Mouse (Mus musculus): ENCODE data around the gene Zswim3.
"Not testable (repeated sequence)": the region's sequence is repeated elsewhere in the genome, so short reads cannot be mapped to it uniquely, and the experiment has no call there.

Gene Zswim3

DNA sequence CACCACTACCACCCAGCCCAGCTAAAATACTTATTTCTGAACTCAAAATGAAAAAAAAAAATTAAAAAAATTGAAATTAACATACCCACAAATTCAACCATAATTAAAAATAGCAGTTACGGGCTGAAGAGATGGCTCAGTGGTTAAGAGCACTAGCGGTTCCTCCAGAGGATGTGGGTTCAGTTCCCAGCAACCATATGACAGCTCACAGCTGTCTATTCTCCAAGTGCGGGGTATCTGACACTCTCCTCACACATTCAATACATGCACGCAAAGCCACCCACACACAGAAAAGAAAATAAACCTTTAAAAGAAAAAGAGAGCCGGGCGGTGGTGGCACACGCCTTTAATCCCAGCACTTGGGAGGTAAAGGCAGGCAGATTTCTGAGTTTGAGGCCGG lies 45.2 kb downstream of the Zswim3 start:
- DNase-seq (ENCODE audit: low read depth, low spot score) = no peak

DNA sequence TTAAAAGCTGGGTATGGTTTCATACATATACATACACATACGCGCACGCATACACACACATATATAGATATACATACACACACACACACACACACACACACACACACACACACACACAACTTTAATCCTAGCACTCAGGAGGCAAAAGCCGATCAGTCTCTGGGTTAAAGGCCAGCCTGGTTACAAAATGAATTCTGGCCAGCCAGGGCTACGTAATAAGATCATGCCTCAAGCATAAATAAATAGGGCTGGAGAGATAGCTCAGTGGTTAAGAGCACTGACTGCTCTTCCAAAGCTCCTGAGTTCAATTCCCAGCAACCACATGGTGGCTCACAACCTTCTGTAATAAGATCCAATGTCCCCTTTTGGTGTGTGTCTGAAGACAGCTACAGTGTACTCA lies 50.7 kb downstream of the Zswim3 start:
- not testable (repeated sequence) for DNase-seq (ENCODE audit: low read depth, low spot score)

DNA sequence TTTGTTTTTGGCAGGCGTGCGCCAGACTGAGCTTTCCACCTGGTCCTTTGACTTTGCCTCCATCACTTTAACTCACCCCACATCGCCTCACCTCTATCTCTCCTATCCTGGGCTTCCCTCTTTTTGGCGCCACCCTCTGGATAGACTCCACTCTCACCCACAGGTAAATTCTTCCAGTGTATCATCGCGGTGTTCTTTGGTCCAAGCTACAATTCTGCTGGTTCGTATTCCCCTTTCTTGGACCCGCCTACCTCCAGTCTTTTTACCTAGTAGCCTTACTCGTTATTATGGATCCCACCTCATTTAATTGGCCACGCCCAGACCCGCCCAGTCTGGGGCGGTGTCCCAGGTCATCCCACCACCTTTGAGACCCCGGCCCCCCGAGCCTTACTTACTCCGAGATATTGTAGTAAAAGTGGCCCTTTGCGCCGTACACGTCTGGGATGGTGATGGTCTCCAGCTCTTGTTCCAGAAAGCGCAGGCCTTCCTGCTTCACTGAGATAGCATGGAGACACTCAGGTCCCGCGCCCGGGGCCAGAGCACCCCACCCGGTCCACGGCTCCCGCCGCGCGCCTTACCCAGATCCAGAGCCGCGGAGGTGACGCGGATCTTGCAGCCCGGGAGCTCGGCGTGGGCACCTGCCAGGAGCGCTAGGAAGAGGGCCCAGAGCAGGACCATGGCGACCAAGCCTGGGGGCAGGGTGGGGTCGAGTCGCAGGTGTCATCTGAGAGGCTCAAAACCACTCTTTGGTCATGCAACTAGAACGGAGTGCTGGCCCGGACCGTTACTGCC lies 51.6 kb downstream of the Zswim3 start:
- DNase-seq (ENCODE audit: low read depth, low spot score) = no peak

DNA sequence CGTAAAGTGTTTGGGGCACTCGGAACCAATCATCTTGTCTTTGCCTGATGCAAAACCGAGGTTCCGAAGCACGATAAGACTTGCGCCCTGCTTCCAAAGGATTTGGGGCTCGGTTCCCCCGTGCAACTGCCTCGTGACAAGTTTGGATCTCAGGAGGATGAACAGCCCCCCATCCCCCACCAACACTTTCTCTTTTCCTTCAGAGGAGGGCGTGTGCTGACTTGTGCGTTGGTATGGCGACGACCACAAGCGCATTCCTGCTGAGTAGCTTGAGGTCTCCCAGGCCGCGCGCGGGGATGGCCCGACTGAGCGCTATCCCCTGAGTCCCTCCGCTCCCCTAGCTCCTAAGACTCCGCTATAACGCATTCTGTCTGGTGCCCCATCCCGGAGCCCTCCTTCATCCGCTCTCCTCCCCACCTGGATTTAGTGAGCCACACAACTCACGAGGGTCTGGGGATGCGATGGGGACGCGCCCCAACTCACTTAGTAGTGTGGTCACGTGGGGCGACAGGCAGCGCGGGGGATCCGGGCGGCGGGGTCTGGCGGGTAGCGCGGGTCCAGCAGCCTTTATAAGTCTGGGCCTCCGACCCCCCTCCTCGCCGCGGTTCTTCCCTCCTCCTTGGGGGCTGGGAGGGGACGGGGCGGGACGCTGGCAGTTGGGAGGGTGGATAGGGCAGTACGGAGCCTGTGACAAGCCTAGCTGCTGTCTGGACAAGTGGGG lies 52.4 kb downstream of the Zswim3 start, which contains the start of gene Pltp:
Gene Pltp, minus strand, starts transcription at position 611 of the 721 bp plus-strand sequence.
- peak; percentile 47 for DNase-seq (ENCODE audit: low read depth, low spot score)

DNA sequence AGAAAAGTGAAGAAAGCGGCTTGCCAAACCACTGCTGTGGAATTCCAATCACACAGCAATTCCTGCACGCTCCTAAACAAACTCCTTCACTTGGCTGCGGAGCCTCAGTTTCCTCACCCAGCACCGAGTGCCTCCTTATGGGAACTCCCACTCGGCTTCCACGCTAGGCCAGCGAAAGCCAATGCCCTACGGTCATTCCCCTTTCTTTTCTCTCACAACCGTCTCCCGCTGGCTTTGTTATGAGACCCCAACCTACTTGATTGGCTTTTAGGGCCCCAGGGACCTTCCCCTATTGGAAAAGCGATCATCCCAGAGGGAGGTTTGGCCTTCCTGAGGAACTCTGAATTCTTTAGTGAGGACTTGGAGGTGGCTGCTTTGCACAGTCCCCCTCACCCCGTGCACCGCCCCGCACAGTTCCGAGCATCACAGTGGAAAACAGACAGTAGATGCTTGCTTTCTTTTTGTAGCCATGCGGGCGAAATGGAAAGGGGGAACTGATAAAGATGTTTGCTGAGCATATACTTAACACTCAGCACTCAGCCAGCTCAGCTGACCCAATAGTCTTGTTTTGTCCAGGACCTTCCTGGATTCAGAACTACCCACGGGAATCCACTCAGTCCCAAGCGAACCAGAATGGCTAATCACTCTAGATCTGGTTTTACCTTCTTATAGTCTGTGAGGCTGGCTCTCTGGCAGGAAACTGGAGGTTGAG lies 53.1 kb downstream of the Zswim3 start:
- no peak for DNase-seq (ENCODE audit: low read depth, low spot score)

DNA sequence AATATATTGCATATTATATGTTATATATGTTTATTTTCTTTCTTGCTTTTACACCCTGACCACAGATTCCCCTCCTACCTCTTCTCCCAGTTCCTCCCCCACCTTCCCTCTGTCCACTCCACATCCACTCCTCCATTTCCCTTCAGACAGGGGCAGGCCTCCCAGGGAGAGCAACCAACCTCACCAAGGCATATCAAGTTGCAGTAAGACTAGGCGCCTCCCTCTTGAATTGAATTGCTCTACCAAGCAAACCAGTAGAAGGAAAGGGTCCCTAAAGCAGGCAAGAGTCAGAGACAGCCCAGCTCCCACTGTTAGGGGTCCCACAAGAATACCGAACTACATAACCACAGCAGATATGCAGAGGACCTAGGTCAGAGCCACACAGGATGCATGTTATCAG lies 54.3 kb downstream of the Zswim3 start:
- DNase-seq (ENCODE audit: low read depth, low spot score) = no peak

DNA sequence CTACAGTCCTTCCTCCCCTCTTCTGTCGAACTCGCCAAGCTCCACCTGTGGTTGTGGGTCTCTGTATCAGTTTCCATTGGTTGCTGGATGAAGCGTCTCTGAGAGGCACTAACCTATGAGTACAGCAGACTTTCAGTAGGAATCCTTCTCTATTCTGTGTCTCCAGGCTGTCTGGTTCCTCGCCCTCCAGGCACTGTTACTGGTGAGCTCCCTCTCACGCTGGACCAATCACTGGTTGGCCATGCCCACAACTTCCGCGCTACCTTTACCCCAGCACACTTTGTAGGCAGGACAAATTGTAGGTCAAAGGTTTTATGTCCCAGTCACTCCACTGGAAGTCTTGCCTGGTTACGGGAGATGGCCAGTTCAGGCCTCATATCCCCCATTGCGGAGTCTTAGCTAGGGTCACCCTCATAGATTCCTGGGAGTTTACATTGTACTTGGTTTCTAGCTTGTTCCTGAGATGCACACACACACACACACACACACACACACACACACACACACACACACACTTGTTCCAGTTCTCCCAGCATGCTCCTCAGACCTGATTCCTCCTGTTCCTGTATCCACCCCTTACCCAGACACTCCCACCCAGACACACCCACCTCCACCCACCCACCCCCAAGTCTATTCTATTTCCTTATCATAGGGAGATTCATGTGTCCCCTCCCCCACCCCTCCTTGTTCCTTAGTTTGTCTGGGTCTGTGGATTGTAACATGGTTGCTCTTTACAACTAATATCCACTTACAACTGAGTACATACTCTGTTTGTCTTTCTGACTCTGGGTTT lies 54.9 kb downstream of the Zswim3 start:
- DNase-seq (ENCODE audit: low read depth, low spot score) = no peak

DNA sequence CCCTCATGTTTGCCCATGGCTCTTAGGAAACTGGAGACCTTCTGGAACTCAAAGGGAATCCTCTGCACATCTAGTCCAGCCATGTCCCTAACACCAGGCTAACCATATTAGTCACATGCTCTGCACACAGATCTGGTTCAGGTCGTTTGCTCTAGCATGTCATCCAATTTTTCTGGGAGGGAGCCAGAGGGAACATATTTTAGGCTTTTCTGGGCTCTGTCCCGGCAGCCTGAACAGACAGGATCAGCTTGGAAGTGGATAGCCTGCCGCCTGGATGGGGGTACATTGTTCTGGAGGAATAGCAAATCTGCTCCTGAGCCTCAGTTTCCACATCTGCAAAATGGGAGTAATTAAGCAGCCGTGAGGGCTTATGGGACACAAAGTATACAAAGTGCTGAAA lies 56.2 kb downstream of the Zswim3 start:
- DNase-seq (ENCODE audit: low read depth, low spot score) = no peak

DNA sequence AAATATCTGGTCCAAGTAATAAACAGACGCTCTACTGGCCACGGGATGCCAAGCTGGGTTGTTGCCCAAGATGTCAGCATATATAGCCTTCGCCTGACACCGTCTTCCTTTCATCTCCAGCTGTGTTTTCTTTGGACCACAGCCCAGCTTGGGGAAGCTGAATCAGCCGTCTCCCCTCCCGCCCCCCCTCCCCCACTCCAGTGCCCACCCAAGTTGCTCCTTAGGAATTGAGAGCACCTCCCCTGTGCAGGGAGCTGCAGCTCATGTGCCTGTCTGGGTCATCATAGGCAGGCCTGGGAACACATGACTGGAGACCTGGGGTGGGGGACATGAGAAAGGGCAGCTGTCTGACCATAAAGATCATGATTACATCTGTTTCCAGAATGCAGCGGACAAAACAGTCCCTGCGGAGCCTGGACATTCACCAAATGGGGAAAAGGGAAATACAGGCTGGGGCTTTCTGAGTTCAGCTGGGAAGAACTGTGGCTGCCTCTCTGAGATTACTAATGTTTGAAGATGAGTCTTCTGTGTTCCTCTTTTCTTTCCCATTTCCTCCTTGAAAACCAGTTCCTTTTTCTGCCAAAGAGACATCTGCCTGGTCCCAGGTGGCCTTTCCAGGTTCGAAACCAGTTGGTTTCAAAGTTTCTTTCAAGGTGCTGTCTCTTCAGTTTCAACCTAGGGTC lies 57.4 kb downstream of the Zswim3 start:
- peak; percentile 49 for DNase-seq (ENCODE audit: low read depth, low spot score)

DNA sequence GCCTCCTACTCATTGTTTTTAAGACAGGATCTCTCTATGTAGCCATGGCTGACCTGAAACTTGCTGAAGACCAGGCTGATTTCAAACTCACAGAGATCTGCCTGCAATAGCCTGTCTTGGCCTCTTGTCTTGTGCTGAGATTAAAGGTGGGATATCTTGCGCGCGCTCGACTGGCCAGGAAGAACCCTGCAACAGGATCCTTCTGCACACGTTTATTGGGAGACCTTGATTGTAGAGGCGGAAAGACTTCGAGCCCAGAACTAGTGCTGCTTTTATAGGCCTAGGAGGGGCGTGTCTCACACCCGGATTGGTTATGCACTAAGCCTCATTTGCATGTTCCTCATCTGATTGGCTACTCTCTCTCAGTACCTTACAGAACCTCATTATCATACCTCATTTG lies 58.5 kb downstream of the Zswim3 start:
- not testable (repeated sequence) for DNase-seq (ENCODE audit: low read depth, low spot score)

DNA sequence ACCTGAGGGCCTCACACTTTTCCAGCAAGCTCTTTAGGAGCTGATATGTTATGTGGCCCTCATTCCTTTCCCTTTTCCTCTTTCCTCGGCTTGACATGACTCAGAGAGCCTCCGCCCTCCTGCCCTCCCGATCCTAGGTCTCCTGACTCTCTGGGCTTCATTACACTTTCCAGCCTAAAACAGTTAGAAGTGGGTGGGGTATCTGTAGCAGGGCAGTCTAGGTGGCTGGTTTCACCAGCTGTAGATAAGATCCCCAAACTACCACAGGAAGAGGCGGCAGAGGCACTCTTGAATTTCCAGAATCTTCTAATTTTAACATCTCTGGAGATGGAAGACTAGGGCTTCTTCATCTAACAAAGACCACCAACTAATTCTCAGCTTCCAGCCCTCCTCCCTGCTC lies 59.7 kb downstream of the Zswim3 start:
- DNase-seq (ENCODE audit: low read depth, low spot score) = no peak

DNA sequence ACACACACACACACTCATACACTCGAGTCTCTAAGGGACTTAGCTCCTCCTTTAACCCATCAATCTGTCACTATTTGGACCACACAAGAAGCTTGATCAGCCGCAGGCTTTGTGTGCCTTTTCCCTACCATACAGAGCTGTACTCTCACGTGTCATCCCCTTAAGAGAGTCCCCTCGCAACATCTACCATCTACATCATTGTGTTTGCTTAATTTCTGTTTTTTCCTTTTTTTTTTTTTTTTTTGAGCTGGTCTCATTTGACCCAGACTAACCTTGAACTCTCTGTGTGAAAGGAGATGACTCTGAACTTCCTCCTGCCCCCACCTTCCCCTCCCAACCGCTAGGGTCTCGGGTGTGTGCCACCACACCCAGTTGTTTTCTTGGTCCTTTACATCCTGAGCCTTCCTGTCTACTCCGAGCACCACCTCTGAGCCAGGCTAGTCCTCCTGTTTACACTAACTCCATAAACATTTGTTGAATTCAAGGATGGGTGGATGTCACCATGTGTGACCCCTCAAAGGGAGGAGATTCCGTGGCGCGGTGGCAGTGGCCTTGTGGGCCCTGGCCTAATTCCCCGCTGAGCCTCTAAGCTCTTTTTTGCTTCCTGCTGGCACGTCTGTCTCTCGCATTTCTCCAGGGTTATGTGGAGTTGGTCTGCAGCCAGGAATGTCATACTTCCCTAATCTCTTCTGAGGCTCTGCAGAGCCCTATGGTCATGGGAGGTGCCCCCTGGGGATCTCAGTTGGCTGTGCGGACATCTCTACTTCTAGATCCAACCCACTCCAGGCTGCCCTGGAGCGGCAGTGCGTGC lies 62.0 kb downstream of the Zswim3 start:
- DNase-seq (ENCODE audit: low read depth, low spot score) = no peak

DNA sequence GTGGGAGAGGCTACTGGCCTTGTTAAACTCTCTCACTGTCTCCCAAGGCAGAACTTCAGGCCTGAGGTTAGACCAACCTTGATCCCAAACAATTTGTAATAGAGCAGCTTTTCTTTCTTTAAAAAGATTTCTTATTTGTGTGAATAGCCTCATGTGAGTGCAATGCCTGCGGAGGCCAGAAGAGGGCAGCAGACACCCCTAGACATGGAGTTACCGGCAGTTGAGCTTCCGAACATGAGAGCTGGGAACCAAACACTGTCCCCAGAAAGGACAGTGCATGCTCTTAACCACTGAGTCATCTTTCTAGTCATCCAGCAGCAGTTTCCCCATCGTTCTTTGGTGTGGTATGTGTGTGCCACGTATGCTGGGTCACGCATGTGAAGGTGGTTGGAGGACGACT lies 62.7 kb downstream of the Zswim3 start:
- DNase-seq (ENCODE audit: low read depth, low spot score) = no peak

DNA sequence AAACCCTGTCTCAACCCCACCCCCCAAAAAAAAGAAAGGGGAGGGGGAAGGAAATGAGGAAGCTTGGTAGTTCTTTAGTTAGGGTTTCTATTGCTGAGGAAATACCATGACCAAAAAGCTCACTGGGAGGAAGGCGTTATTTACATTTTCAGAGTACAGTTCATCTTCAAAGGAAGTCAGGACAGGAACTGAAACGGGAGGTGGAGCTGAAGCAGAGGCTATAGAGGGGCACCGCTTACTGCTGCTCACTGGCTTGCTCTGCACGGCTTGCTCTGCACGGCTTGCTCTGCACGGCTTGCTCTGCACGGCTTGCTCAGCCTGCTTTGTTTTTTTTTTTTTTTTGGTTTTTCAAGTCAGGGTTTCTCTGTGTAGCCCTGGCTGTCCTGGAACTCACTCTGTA lies 63.6 kb downstream of the Zswim3 start:
- no peak for DNase-seq (ENCODE audit: low read depth, low spot score)
